Mouse (Mus musculus): ENCODE measurements around the gene Aqp1. TPM values are rescaled to one million over a fixed set of nuclear protein-coding genes. Genes with fewer than 3 reads are reported as not detected.

The Aqp1 gene
- polyA plus RNA-seq, 1 experiment from 2014 or later: 19.0 TPM

- no peak for TF ChIP-seq CTCF (IDR thresholded peaks at IDR 0.05; ENCODE audit: low read depth)
- Histone ChIP-seq H3K27me3 (replicated peaks; ENCODE audit: control insufficient read depth, insufficient read depth, low read length) (no peaks in the 10 kb centered on the region), H3K4me1 (replicated peaks; ENCODE audit: control insufficient read depth, insufficient read depth, low read length) (no peaks in the 10 kb centered on the region), H3K9ac (ENCODE audit: low read depth, low read length) (no peak overlapping the region), H3K27ac (ENCODE audit: low read depth, low read length) (no peak overlapping the region), H3K4me3 (ENCODE audit: low read depth, low read length) (no peak overlapping the region), H3K36me3 (ENCODE audit: control insufficient read depth, insufficient read depth) (no peaks in the 10 kb centered on the region), H3K4me2 (replicated peaks; ENCODE audit: low read depth) (no peak overlapping the region), H3K9me3 (ENCODE audit: control insufficient read depth) (no peaks in the 10 kb centered on the region)
- ATAC-seq: no peak
- WGBS: 82% methylated on average over 11 of the region's 11 CpGs
Measured at GRCm38 (mm10) chr6:55300704-55301103, 35.5 kb upstream of the Aqp1 start.

- no peak overlapping the region for H3K27ac ChIP-seq (ENCODE audit: low read depth, low read length)
- H3K36me3 ChIP-seq (ENCODE audit: control insufficient read depth, insufficient read depth): no peaks in the 10 kb centered on the region; the same call in 1 of the 2 replicates
- no peak overlapping the region for H3K9ac ChIP-seq (ENCODE audit: low read depth, low read length)
- 0 out of 2 replicates have a peak, but pooled peaks have one; percentile 27 for ATAC-seq
- H3K4me3 ChIP-seq (ENCODE audit: low read depth, low read length): no peak overlapping the region
- WGBS: 69% methylated on average over 2 of the region's 2 CpGs
- no peak for TF ChIP-seq CTCF (IDR thresholded peaks at IDR 0.05; ENCODE audit: low read depth)
- H3K27me3 ChIP-seq (replicated peaks; ENCODE audit: control insufficient read depth, insufficient read depth, low read length): no peaks in the 10 kb centered on the region
- no peaks in the 10 kb centered on the region for H3K4me1 ChIP-seq (replicated peaks; ENCODE audit: control insufficient read depth, insufficient read depth, low read length)
- no peak overlapping the region for H3K4me2 ChIP-seq (replicated peaks; ENCODE audit: low read depth)
- H3K9me3 ChIP-seq (ENCODE audit: control insufficient read depth): no peaks in the 10 kb centered on the region
Measured at GRCm38 (mm10) chr6:55310179-55310578, 26.1 kb upstream of the Aqp1 start.

- 69% methylated on average over 5 of the region's 5 CpGs for WGBS
- no peak overlapping the region for H3K4me3 ChIP-seq (ENCODE audit: low read depth, low read length)
- ATAC-seq: no peak
Measured at GRCm38 (mm10) chr6:55311962-55312361, 24.3 kb upstream of the Aqp1 start.

GRCm38 (mm10) chr6:55313893-55314292, 22.3 kb upstream of the Aqp1 start:
- Histone ChIP-seq H3K9me3 (ENCODE audit: control insufficient read depth) (no peaks in the 10 kb centered on the region), H3K27me3 (replicated peaks; ENCODE audit: control insufficient read depth, insufficient read depth, low read length) (no peaks in the 10 kb centered on the region), H3K4me1 (replicated peaks; ENCODE audit: control insufficient read depth, insufficient read depth, low read length) (no peaks in the 10 kb centered on the region), H3K4me3 (ENCODE audit: low read depth, low read length) (no peak overlapping the region), H3K27ac (ENCODE audit: low read depth, low read length) (no peak overlapping the region), H3K36me3 (ENCODE audit: control insufficient read depth, insufficient read depth) (no peaks in the 10 kb centered on the region; the same call in 1 of the 2 replicates), H3K9ac (ENCODE audit: low read depth, low read length) (no peak overlapping the region), H3K4me2 (replicated peaks; ENCODE audit: low read depth) (no peak overlapping the region)
- no peak for TF ChIP-seq CTCF (IDR thresholded peaks at IDR 0.05; ENCODE audit: low read depth)
- 44% methylated on average over 4 of the region's 4 CpGs for WGBS
- no peak for ATAC-seq

More at GRCm38 (mm10) chr6:55311962-55312361, 24.3 kb upstream of the Aqp1 start:
- no peak for TF ChIP-seq CTCF (IDR thresholded peaks at IDR 0.05; ENCODE audit: low read depth)
- Histone ChIP-seq H3K27me3 (replicated peaks; ENCODE audit: control insufficient read depth, insufficient read depth, low read length) (no peaks in the 10 kb centered on the region), H3K27ac (ENCODE audit: low read depth, low read length) (no peak overlapping the region), H3K4me2 (replicated peaks; ENCODE audit: low read depth) (no peak overlapping the region), H3K9ac (ENCODE audit: low read depth, low read length) (no peak overlapping the region), H3K36me3 (ENCODE audit: control insufficient read depth, insufficient read depth) (no peaks in the 10 kb centered on the region; the same call in 1 of the 2 replicates), H3K9me3 (ENCODE audit: control insufficient read depth) (no peaks in the 10 kb centered on the region), H3K4me1 (replicated peaks; ENCODE audit: control insufficient read depth, insufficient read depth, low read length) (no peaks in the 10 kb centered on the region)

- ATAC-seq: 0 out of 2 replicates have a peak, but pooled peaks have one; percentile 44
- WGBS: 50% methylated on average over 8 of the region's 8 CpGs
- no peak overlapping the region for H3K27ac ChIP-seq (ENCODE audit: low read depth, low read length)
Measured at GRCm38 (mm10) chr6:55314628-55315027, 21.6 kb upstream of the Aqp1 start.

GRCm38 (mm10) chr6:55318597-55318996, 17.6 kb upstream of the Aqp1 start:
- TF ChIP-seq CTCF (IDR thresholded peaks at IDR 0.05; ENCODE audit: low read depth): no peak
- Histone ChIP-seq H3K4me2 (replicated peaks; ENCODE audit: low read depth) (no peak overlapping the region), H3K4me3 (ENCODE audit: low read depth, low read length) (no peak overlapping the region), H3K4me1 (replicated peaks; ENCODE audit: control insufficient read depth, insufficient read depth, low read length) (no peaks in the 10 kb centered on the region; the same call in none of the 2 replicates), H3K27ac (ENCODE audit: low read depth, low read length) (no peak overlapping the region), H3K36me3 (ENCODE audit: control insufficient read depth, insufficient read depth) (no peaks in the 10 kb centered on the region), H3K9ac (ENCODE audit: low read depth, low read length) (no peak overlapping the region), H3K9me3 (ENCODE audit: control insufficient read depth) (no peaks in the 10 kb centered on the region), H3K27me3 (replicated peaks; ENCODE audit: control insufficient read depth, insufficient read depth, low read length) (no peaks in the 10 kb centered on the region)
- ATAC-seq: no peak
- 94% methylated on average over 3 of the region's 3 CpGs for WGBS

More at GRCm38 (mm10) chr6:55314628-55315027, 21.6 kb upstream of the Aqp1 start:
- Histone ChIP-seq H3K36me3 (ENCODE audit: control insufficient read depth, insufficient read depth) (no peaks in the 10 kb centered on the region; the same call in 1 of the 2 replicates), H3K4me1 (replicated peaks; ENCODE audit: control insufficient read depth, insufficient read depth, low read length) (no peaks in the 10 kb centered on the region), H3K4me3 (ENCODE audit: low read depth, low read length) (no peak overlapping the region), H3K9ac (ENCODE audit: low read depth, low read length) (no peak overlapping the region), H3K9me3 (ENCODE audit: control insufficient read depth) (no peaks in the 10 kb centered on the region), H3K4me2 (replicated peaks; ENCODE audit: low read depth) (no peak overlapping the region), H3K27me3 (replicated peaks; ENCODE audit: control insufficient read depth, insufficient read depth, low read length) (no peaks in the 10 kb centered on the region)
- TF ChIP-seq CTCF (IDR thresholded peaks at IDR 0.05; ENCODE audit: low read depth): no peak
